13 mouse cellular contexts compared by ENCODE assay signal in genomic region chr14:55518897-55519296, GRCm38 (mm10). TPM values are rescaled to one million over a fixed set of nuclear protein-coding genes. Genes with fewer than 3 reads are reported as not detected.
DNase-seq lines count a peak whose midpoint lies in the region; ATAC-seq and TF ChIP-seq lines count a peak whose summit lies in the region.
"Had no signal": no experiment of that assay in that cellular context is flagged by ENCODE, and none has a peak within 500 bp of the region (broad histone marks: within the 10 kb centered on the region; RNA-seq: fewer than 3 reads in every experiment).

No protein-coding gene starts in this region.

- no peak overlapping the region for H3K9ac ChIP-seq in forebrain, embryonic 13.5 days
- H3K9ac ChIP-seq in midbrain, postnatal 0 days (replicated peaks; ENCODE audit: low read length, poor library complexity, severe bottlenecking): no peak overlapping the region
- H3K9ac ChIP-seq: liver, embryonic 15.5 days had no signal

- no peaks in the 10 kb centered on the region for H3K9me3 ChIP-seq in forebrain, embryonic 13.5 days (replicated peaks)
- H3K9me3 ChIP-seq in midbrain, postnatal 0 days (ENCODE audit: low read length): no peaks in the 10 kb centered on the region
- H3K9me3 ChIP-seq: liver, embryonic 15.5 days had no signal

- H3K4me2 ChIP-seq in forebrain, embryonic 13.5 days: no peak overlapping the region
- H3K4me2 ChIP-seq in midbrain, postnatal 0 days (ENCODE audit: low read depth, low read length, poor library complexity, severe bottlenecking): no peak overlapping the region
- H3K4me2 ChIP-seq: liver, embryonic 15.5 days had no signal

- ATAC-seq in forebrain, embryonic 13.5 days: peak; percentile 57
- peak; percentile 64 for ATAC-seq in midbrain, postnatal 0 days (ENCODE audit: low FRiP score)
- no peak for ATAC-seq in inflammation-experienced regulatory T-cells, adult 6 months
- ATAC-seq: CD4-positive, CD25-positive, alpha-beta regulatory T cell, adult 4 months had no signal

- H3K4me3 ChIP-seq in forebrain, embryonic 13.5 days: no peak overlapping the region
- H3K4me3 ChIP-seq in layer of hippocampus, adult 2 months: no peak overlapping the region
- H3K4me3 ChIP-seq in midbrain, postnatal 0 days (ENCODE audit: low read depth, low read length): no peak overlapping the region
- H3K4me3 ChIP-seq: erythroblast, embryonic 14.5 days; liver, embryonic 15.5 days had no signal

- 42% methylated on average over 2 of the region's 2 CpGs for WGBS in forebrain, embryonic 13.5 days
- WGBS in midbrain, postnatal 0 days: 31% methylated on average over 2 of the region's 2 CpGs

- no peaks in the 10 kb centered on the region for H3K36me3 ChIP-seq in forebrain, embryonic 13.5 days (ENCODE audit: poor library complexity, severe bottlenecking)
- H3K36me3 ChIP-seq in midbrain, postnatal 0 days (ENCODE audit: insufficient read depth, low read length): no peaks in the 10 kb centered on the region
- H3K36me3 ChIP-seq: liver, embryonic 15.5 days had no signal

- peaks cover 10% of the 10 kb centered on the region; the same call in 1 of the 2 replicates for H3K4me1 ChIP-seq in forebrain, embryonic 13.5 days
- peaks cover 5% of the 10 kb centered on the region for H3K4me1 ChIP-seq in midbrain, postnatal 0 days (ENCODE audit: insufficient read depth, low read length)

- peak; percentile 65 for DNase-seq in R1 (ENCODE audit: low read depth, low spot score)
- peak; percentile 60 to 86 for DNase-seq in layer of hippocampus, adult 2 months (ENCODE audit: low spot score in 2 of 2)
- peak; percentile 86 for DNase-seq in midbrain, postnatal 0 days (ENCODE audit: low spot score)
- no peak for DNase-seq in kidney, postnatal 14 days
- DNase-seq in cerebellum, adult 9-11 months: no peak
- DNase-seq in adrenal gland, adult 8-10 months: no peak
- DNase-seq: adrenal gland, postnatal 14 days; kidney, adult 11 months had no signal

- peaks cover 15% of the 10 kb centered on the region for H3K27me3 ChIP-seq in forebrain, embryonic 13.5 days
- H3K27me3 ChIP-seq in midbrain, postnatal 0 days (ENCODE audit: insufficient read depth, low read length): peaks cover 3% of the 10 kb centered on the region; the same call in 1 of the 2 replicates

- H3K27ac ChIP-seq in forebrain, embryonic 13.5 days: no peak overlapping the region
- peak overlapping the region; percentile 92 for H3K27ac ChIP-seq in layer of hippocampus, adult 2 months
- H3K27ac ChIP-seq in midbrain, postnatal 0 days (ENCODE audit: low read depth, low read length): no peak overlapping the region
- H3K27ac ChIP-seq: liver, embryonic 15.5 days had no signal

- TF ChIP-seq CTCF in layer of hippocampus, adult 2 months (conservative IDR thresholded peaks at IDR 0.05): no peak
- TF ChIP-seq CTCF in midbrain, postnatal 0 days (IDR thresholded peaks at IDR 0.05): no peak

RNA-seq across cellular contexts. Expression of gene Nrl, which starts 5.9 kb away (rescaled TPM):
- polyA plus RNA-seq in forebrain, embryonic 13.5 days (2015; fragmentation: Nextera tagmentation; extraction: Ambion mirVana): not detected in 2 replicates
- 1 to 10 TPM; 2.2 to 3.6 TPM for total RNA-seq in layer of hippocampus, adult 2 months (2021)
- 1.5 and 3.8 TPM in 2 replicates for total RNA-seq in midbrain, postnatal 0 days (2014; rRNA removed)
- polyA plus RNA-seq in midbrain, postnatal 0 days (2015; fragmentation: Nextera tagmentation; extraction: Ambion mirVana): 0.55 and 0.57 TPM in 2 replicates
- total RNA-seq in adrenal gland, adult 8-10 months (2022): not detected
- polyA plus RNA-seq in inflammation-experienced regulatory T-cells, adult 6 months (2017; shearing (Covaris generic)): under 1 TPM in 1 of 3 experiments, not detected in 2; 0.08 TPM
- total RNA-seq: adrenal gland, postnatal 14 days had no signal
- polyA plus RNA-seq: liver, embryonic 15.5 days had no signal

RNA-seq across cellular contexts. Expression of gene Cpne6, which starts 8.7 kb away (rescaled TPM):
- polyA plus RNA-seq in forebrain, embryonic 13.5 days (2015; fragmentation: Nextera tagmentation; extraction: Ambion mirVana): 1.5 and 2.0 TPM in 2 replicates
- 100 to 1,000 TPM; 723 to 730 TPM for total RNA-seq in layer of hippocampus, adult 2 months (2021)
- total RNA-seq in midbrain, postnatal 0 days (2014; rRNA removed): 9.4 and 14.7 TPM in 2 replicates
- polyA plus RNA-seq in midbrain, postnatal 0 days (2015; fragmentation: Nextera tagmentation; extraction: Ambion mirVana): 12.3 and 15.0 TPM in 2 replicates
- under 1 TPM; 0.09 to 0.35 (median 0.27) TPM for total RNA-seq in adrenal gland, adult 8-10 months (2022)
- polyA plus RNA-seq in inflammation-experienced regulatory T-cells, adult 6 months (2017; shearing (Covaris generic)): not detected
- total RNA-seq: adrenal gland, postnatal 14 days had no signal
- polyA plus RNA-seq: CD4-positive, CD25-positive, alpha-beta regulatory T cell, adult 4 months; erythroblast, embryonic 14.5 days; liver, embryonic 15.5 days had no signal

RNA-seq across cellular contexts. Expression of gene Pck2, which starts 21.2 kb away (rescaled TPM):
- polyA plus RNA-seq in forebrain, embryonic 13.5 days (2015; fragmentation: Nextera tagmentation; extraction: Ambion mirVana): 17.9 and 18.1 TPM in 2 replicates
- total RNA-seq in layer of hippocampus, adult 2 months (2021): 10 to 100 TPM; 45.0 to 47.6 TPM
- 27.8 and 29.1 TPM in 2 replicates for total RNA-seq in midbrain, postnatal 0 days (2014; rRNA removed)
- 18.2 and 21.6 TPM in 2 replicates for polyA plus RNA-seq in midbrain, postnatal 0 days (2015; fragmentation: Nextera tagmentation; extraction: Ambion mirVana)
- 10 to 100 TPM; 36.5 to 44.6 (median 40.6) TPM for total RNA-seq in adrenal gland, adult 8-10 months (2022)
- polyA plus RNA-seq in inflammation-experienced regulatory T-cells, adult 6 months (2017; shearing (Covaris generic)): 10 to 100 TPM; 31.9 to 37.5 (median 35.9) TPM

RNA-seq across cellular contexts. Expression of gene Carmil3, which starts 28.4 kb away (rescaled TPM):
- polyA plus RNA-seq in forebrain, embryonic 13.5 days (2015; fragmentation: Nextera tagmentation; extraction: Ambion mirVana): 21.7 and 23.3 TPM in 2 replicates
- 10 to 100 TPM; 57.9 to 64.4 TPM for total RNA-seq in layer of hippocampus, adult 2 months (2021)
- total RNA-seq in midbrain, postnatal 0 days (2014; rRNA removed): 118 and 166 TPM in 2 replicates
- polyA plus RNA-seq in midbrain, postnatal 0 days (2015; fragmentation: Nextera tagmentation; extraction: Ambion mirVana): 33.3 and 37.6 TPM in 2 replicates
- total RNA-seq in adrenal gland, adult 8-10 months (2022): 10 to 100 TPM in 2 of 4 experiments, 1 to 10 TPM in 2; 5.7 to 14.0 (median 8.6) TPM
- polyA plus RNA-seq in inflammation-experienced regulatory T-cells, adult 6 months (2017; shearing (Covaris generic)): not detected
- polyA plus RNA-seq: CD4-positive, CD25-positive, alpha-beta regulatory T cell, adult 4 months; erythroblast, embryonic 14.5 days had no signal

RNA-seq across cellular contexts. Expression of gene Dhrs4, which starts 40.3 kb away (rescaled TPM):
- polyA plus RNA-seq in forebrain, embryonic 13.5 days (2015; fragmentation: Nextera tagmentation; extraction: Ambion mirVana): 65.5 and 70.4 TPM in 2 replicates
- total RNA-seq in layer of hippocampus, adult 2 months (2021): 10 to 100 TPM; 18.6 to 23.7 TPM
- total RNA-seq in midbrain, postnatal 0 days (2014; rRNA removed): 10.0 and 13.8 TPM in 2 replicates
- polyA plus RNA-seq in midbrain, postnatal 0 days (2015; fragmentation: Nextera tagmentation; extraction: Ambion mirVana): 18.0 and 19.4 TPM in 2 replicates
- total RNA-seq in adrenal gland, adult 8-10 months (2022): 10 to 100 TPM; 51.9 to 72.7 (median 66.9) TPM
- polyA plus RNA-seq in inflammation-experienced regulatory T-cells, adult 6 months (2017; shearing (Covaris generic)): 10 to 100 TPM; 37.3 to 38.7 (median 37.4) TPM

Comparison
In these comparisons a context has a peak if more than half of its experiments do, and no peak if none do; other contexts are left out.
1. DNase-seq: peak in R1 (single experiment), layer of hippocampus, adult 2 months (2 of 2) and midbrain, postnatal 0 days (single experiment); none in kidney, postnatal 14 days (single experiment), cerebellum, adult 9-11 months (single experiment) and adrenal gland, adult 8-10 months (single experiment).
2. RNA of gene Cpne6, which starts 8.7 kb away (total RNA-seq): 723 to 730 TPM in layer of hippocampus, adult 2 months; 9.4 to 14.7 TPM in midbrain, postnatal 0 days and 0.09 to 0.35 TPM in adrenal gland, adult 8-10 months; every median in the first group is over 10 times any median in the second.